Mouse (Mus musculus) stomach, postnatal 0 days (tissue): ENCODE measurements around the gene Stk16.

Experiments
- CTCF ChIP-seq: IDR thresholded peaks from 2 replicates; pipeline ENCODE4 v1.5.1; 2016; ENCODE audit warnings: antibody characterized with exemption, low read depth, mild to moderate bottlenecking, moderate library complexity
- EP300 ChIP-seq: optimal IDR thresholded peaks from 2 replicates; pipeline ENCODE3; 2016; ENCODE audit warnings: antibody characterized with exemption

- no peak for TF ChIP-seq CTCF
- TF ChIP-seq EP300, result no peak
Measured at GRCm38 (mm10) chr1:75180105-75180590, 30.5 kb upstream of the Stk16 start, which contains the start of gene Abcb6.
